Mouse (Mus musculus): ENCODE results near the gene Wdr25. TPM values are rescaled to one million over a fixed set of nuclear protein-coding genes. Genes with fewer than 3 reads are reported as not detected.

Gene Wdr25
- polyA plus RNA-seq, 1 experiment from 2014 or later = 9.8 TPM

- peaks cover 61% of the 10 kb centered on the region for H3K4me1 ChIP-seq
- H3K4me3 ChIP-seq = no peak overlapping the region
- no peak overlapping the region for H3K27ac ChIP-seq
- no peak overlapping the region for H3K4me2 ChIP-seq (replicated peaks)
- no peak overlapping the region for H3K9ac ChIP-seq
- WGBS = 55% methylated on average over 9 of the region's 9 CpGs
- ATAC-seq (ENCODE audit: low FRiP score, low read depth) = no peak
- 0 out of 2 replicates have a peak, but pooled peaks cover 2% of the 10 kb centered on the region for H3K27me3 ChIP-seq (replicated peaks)
- H3K9me3 ChIP-seq = no peaks in the 10 kb centered on the region
- H3K36me3 ChIP-seq = no peaks in the 10 kb centered on the region
Measured at GRCm38 (mm10) chr12:108917509-108917908, 24.1 kb downstream of the Wdr25 start.

DNA sequence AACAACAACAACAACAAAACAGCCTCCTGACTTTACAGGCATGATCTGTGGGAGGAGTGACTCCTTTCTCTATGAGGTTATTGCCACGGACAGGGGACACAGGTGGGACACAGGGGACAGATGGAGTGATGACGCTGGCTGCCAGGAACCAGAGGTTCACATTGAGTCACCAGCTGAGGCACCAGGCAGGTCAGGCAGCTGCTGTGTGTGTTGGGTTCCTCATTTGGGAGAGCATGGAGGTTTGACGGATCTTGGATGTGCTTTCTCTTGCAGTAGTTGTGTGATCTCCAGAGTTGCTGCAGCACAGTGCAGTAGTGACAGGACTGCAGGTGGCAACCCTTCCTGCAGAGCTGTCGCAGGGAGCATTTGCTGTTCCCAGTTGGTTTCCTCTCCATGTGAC is 25.3 kb downstream of the Wdr25 start:
- 63% methylated on average over 4 of the region's 4 CpGs for WGBS
- no peak overlapping the region for H3K4me3 ChIP-seq
- H3K9me3 ChIP-seq = no peaks in the 10 kb centered on the region
- peaks cover 51% of the 10 kb centered on the region for H3K4me1 ChIP-seq
- 0 out of 2 replicates have a peak, but pooled peaks cover 2% of the 10 kb centered on the region for H3K27me3 ChIP-seq (replicated peaks)
- no peak overlapping the region for H3K4me2 ChIP-seq (replicated peaks)
- ATAC-seq (ENCODE audit: low FRiP score, low read depth) = no peak
- H3K9ac ChIP-seq = no peak overlapping the region
- no peak overlapping the region for H3K27ac ChIP-seq
- H3K36me3 ChIP-seq = no peaks in the 10 kb centered on the region

DNA sequence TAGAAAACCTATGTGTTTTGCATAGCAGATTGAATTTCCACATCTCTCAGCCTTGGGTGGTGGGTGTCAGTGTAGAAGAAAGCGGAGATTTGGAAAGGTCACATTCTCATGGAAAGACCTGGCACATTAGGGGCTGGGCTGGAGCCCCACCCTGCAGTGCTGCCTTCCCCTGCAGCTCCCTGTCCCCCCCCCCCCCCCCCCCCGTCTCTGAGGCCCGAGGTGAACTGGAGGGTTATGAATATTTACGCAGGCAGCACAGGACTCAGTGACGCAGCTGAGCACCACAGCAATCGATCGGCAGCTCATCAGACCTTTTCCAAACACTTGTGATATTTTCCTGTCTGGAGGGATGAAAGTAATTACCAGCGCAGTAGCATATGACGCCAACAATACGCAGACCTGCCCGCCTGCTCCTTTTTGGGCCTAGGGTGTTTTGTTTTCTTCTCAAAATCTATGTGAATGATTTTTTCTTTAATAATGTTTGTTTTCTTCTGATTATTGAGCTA is 33.2 kb downstream of the Wdr25 start:
- Histone ChIP-seq H3K27me3 (replicated peaks) (no peaks in the 10 kb centered on the region), H3K4me3 (no peak overlapping the region), H3K27ac (no peak overlapping the region), H3K4me2 (replicated peaks) (no peak overlapping the region), H3K9ac (no peak overlapping the region), H3K4me1 (peaks cover 22% of the 10 kb centered on the region), H3K9me3 (no peaks in the 10 kb centered on the region), H3K36me3 (no peaks in the 10 kb centered on the region)
- no peak for ATAC-seq (ENCODE audit: low FRiP score, low read depth)
- WGBS = 53% methylated on average over 9 of the region's 11 CpGs

DNA sequence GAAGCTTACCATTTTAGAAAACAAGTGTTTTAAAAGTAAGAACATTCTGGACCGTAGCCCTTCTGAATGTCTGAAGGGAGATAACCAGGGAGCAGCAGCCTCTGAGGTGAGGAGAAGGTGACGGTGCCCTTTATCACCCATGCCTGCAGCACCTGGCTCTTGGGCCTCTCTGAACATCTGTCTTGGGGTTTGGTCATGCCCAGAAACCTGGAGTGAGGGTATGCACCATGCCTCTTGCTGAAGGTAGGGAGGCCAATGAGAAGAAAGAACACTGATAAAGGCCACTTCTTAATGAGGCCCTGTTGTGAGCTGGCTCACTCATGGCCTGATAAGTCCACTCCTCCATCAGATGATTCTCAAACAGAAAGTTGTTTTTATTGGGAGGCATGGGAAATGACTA is 34.8 kb downstream of the Wdr25 start:
- no peaks in the 10 kb centered on the region for H3K36me3 ChIP-seq
- H3K9me3 ChIP-seq = no peaks in the 10 kb centered on the region
- ATAC-seq (ENCODE audit: low FRiP score, low read depth) = no peak
- no peak overlapping the region for H3K4me3 ChIP-seq
- H3K4me2 ChIP-seq (replicated peaks) = no peak overlapping the region
- H3K27me3 ChIP-seq (replicated peaks) = no peaks in the 10 kb centered on the region
- H3K4me1 ChIP-seq = peaks cover 26% of the 10 kb centered on the region
- no peak overlapping the region for H3K9ac ChIP-seq
- no peak overlapping the region for H3K27ac ChIP-seq
- 80% methylated on average over 2 of the region's 2 CpGs for WGBS

DNA sequence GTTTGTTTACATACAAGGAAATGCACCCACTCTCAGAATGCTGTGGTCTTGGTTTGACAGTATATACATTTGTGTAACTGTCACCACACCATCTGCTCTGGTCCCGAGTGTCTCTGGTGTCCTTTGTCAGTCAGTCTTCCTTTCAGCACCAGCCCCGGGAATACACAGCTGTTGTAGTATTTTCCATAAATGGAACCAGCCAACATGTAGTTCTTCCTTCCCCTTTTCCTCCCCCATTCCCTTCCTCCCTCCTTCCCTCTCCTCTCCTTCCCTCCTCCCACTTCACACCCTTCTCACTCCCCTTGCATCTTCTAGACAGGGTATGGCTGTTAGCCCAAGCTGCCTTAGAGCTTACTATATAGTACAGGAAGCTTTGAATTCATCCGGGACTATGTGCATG is 36.0 kb downstream of the Wdr25 start:
- peaks cover 26% of the 10 kb centered on the region for H3K4me1 ChIP-seq
- H3K9ac ChIP-seq = no peak overlapping the region
- no peak overlapping the region for H3K4me3 ChIP-seq
- H3K4me2 ChIP-seq (replicated peaks) = no peak overlapping the region
- 71% methylated on average over 3 of the region's 3 CpGs for WGBS
- no peaks in the 10 kb centered on the region for H3K9me3 ChIP-seq
- no peak overlapping the region for H3K27ac ChIP-seq
- H3K36me3 ChIP-seq = no peaks in the 10 kb centered on the region
- ATAC-seq (ENCODE audit: low FRiP score, low read depth) = no peak
- no peaks in the 10 kb centered on the region for H3K27me3 ChIP-seq (replicated peaks)

DNA sequence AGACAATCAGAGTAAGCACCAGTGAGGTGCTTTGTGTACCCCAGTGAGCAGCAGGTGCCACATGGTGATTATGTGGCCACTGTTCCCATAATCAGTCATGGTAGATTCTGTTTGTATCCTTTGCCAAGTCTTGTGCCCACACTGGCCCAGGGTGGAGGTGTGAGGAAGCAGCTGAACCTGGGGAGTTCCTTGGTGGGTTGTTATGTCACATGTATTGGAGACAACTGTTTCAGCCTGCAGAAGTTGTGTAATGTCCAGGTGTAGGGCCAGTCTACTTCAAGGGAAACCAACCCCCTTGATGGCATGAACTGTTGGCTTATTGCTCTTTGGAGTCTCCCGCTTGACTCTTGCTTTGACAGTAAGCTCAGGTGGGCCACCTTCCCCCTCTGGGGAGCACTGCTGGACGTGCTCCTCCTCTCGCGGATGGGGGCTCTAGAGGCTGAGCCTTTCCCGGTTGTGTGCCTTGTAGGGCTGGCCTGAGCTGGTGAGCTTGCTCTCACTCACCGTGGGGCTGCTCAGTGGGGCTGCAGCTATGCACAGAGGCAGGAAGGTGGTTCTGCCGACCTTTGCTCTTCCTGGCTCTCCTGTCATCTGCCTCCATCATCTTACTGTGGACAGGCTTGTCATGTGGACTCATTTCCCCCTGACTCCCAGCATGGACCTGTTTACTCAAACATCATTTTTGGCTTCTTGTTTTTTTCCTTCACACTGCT is 38.1 kb downstream of the Wdr25 start:
- Histone ChIP-seq H3K9ac (no peak overlapping the region), H3K36me3 (no peaks in the 10 kb centered on the region), H3K27me3 (replicated peaks) (no peaks in the 10 kb centered on the region), H3K4me3 (no peak overlapping the region), H3K4me1 (peaks cover 26% of the 10 kb centered on the region), H3K4me2 (replicated peaks) (no peak overlapping the region), H3K27ac (no peak overlapping the region), H3K9me3 (no peaks in the 10 kb centered on the region)
- ATAC-seq (ENCODE audit: low FRiP score, low read depth) = no peak
- WGBS = 61% methylated on average over 7 of the region's 7 CpGs

DNA sequence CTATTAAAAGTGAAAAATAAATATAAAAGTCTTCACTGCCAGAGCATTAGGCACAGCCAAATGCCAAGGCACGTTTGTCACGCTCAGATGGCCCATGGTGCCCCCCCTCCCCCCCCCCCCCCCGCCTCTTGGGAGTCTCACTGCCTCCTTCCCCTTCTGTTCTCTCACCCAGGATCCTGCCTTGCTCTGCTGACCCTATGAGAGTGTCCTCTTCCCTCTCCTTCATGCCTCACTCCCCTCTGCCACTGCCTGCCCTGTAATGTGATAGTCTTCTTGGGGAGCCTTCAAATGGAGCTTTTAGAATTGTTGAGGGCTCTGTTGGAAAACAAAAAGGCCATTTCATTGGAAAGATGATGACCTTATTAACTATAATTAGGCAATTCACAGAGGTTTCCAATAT is 38.7 kb downstream of the Wdr25 start:
- H3K4me1 ChIP-seq = peaks cover 22% of the 10 kb centered on the region
- H3K9ac ChIP-seq = no peak overlapping the region
- H3K27ac ChIP-seq = no peak overlapping the region
- no peaks in the 10 kb centered on the region for H3K9me3 ChIP-seq
- WGBS = 25% methylated on average over 3 of the region's 3 CpGs
- no peak overlapping the region for H3K4me3 ChIP-seq
- H3K27me3 ChIP-seq (replicated peaks) = no peaks in the 10 kb centered on the region
- no peaks in the 10 kb centered on the region for H3K36me3 ChIP-seq
- no peak for ATAC-seq (ENCODE audit: low FRiP score, low read depth)
- H3K4me2 ChIP-seq (replicated peaks) = no peak overlapping the region

DNA sequence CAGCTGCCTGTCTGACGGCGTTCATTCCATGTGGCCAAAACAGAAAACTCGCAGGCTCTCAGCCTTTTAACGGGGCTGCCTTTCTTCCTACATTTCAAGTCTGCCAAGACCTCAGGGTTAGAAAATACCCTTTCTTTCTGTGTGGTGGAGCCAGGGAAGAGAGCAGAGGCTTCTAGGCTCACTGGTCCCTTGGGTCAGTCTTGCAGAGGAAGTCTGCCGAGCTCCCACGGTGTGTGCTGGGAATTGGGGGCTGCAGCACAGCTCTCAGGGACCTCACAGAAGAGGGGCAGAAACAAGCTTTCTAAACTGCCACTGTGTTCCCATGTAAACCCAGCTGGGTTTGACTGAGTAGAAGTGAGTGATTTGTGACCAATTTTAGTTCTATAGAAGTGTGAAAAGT is 40.8 kb downstream of the Wdr25 start:
- WGBS = 82% methylated on average over 6 of the region's 6 CpGs
- Histone ChIP-seq H3K27me3 (replicated peaks) (no peaks in the 10 kb centered on the region), H3K36me3 (no peaks in the 10 kb centered on the region), H3K27ac (no peak overlapping the region), H3K9ac (no peak overlapping the region), H3K4me1 (peaks cover 9% of the 10 kb centered on the region), H3K4me3 (no peak overlapping the region), H3K4me2 (replicated peaks) (no peak overlapping the region), H3K9me3 (no peaks in the 10 kb centered on the region)
- ATAC-seq (ENCODE audit: low FRiP score, low read depth) = no peak

- 66% methylated on average over 6 of the region's 6 CpGs for WGBS
- peaks cover 4% of the 10 kb centered on the region; the same call in 1 of the 2 replicates for H3K4me1 ChIP-seq
Measured at GRCm38 (mm10) chr12:108936834-108937233, 43.4 kb downstream of the Wdr25 start.

GRCm38 (mm10) chr12:108937506-108937905 is 44.1 kb downstream of the Wdr25 start:
- no peaks in the 10 kb centered on the region for H3K4me1 ChIP-seq
- no peaks in the 10 kb centered on the region for H3K36me3 ChIP-seq
- H3K4me3 ChIP-seq = no peak overlapping the region
- 90% methylated on average over 4 of the region's 4 CpGs for WGBS
- H3K27me3 ChIP-seq (replicated peaks) = no peaks in the 10 kb centered on the region
- H3K4me2 ChIP-seq (replicated peaks) = no peak overlapping the region
- H3K27ac ChIP-seq = no peak overlapping the region
- no peaks in the 10 kb centered on the region for H3K9me3 ChIP-seq
- no peak for ATAC-seq (ENCODE audit: low FRiP score, low read depth)
- no peak overlapping the region for H3K9ac ChIP-seq

More at GRCm38 (mm10) chr12:108936834-108937233, 43.4 kb downstream of the Wdr25 start:
- Histone ChIP-seq H3K9ac (no peak overlapping the region), H3K4me2 (replicated peaks) (no peak overlapping the region), H3K4me3 (no peak overlapping the region), H3K36me3 (no peaks in the 10 kb centered on the region), H3K9me3 (no peaks in the 10 kb centered on the region), H3K27ac (no peak overlapping the region), H3K27me3 (replicated peaks) (no peaks in the 10 kb centered on the region)
- no peak for ATAC-seq (ENCODE audit: low FRiP score, low read depth)

- no peak overlapping the region for H3K4me3 ChIP-seq
- 88% methylated on average over 5 of the region's 5 CpGs for WGBS
- H3K9me3 ChIP-seq = no peaks in the 10 kb centered on the region
- ATAC-seq (ENCODE audit: low FRiP score, low read depth) = no peak
- no peak overlapping the region for H3K9ac ChIP-seq
- no peak overlapping the region for H3K27ac ChIP-seq
- H3K4me1 ChIP-seq = no peaks in the 10 kb centered on the region
- H3K27me3 ChIP-seq (replicated peaks) = no peaks in the 10 kb centered on the region
- H3K36me3 ChIP-seq = no peaks in the 10 kb centered on the region
- no peak overlapping the region for H3K4me2 ChIP-seq (replicated peaks)
Measured at GRCm38 (mm10) chr12:108938844-108939243, 45.4 kb downstream of the Wdr25 start.

GRCm38 (mm10) chr12:108939317-108939716 is 45.9 kb downstream of the Wdr25 start:
- H3K4me1 ChIP-seq = no peaks in the 10 kb centered on the region
- no peaks in the 10 kb centered on the region for H3K9me3 ChIP-seq
- WGBS = 80% methylated on average over 9 of the region's 9 CpGs
- no peak overlapping the region for H3K9ac ChIP-seq
- no peaks in the 10 kb centered on the region for H3K36me3 ChIP-seq
- ATAC-seq (ENCODE audit: low FRiP score, low read depth) = no peak
- H3K4me2 ChIP-seq (replicated peaks) = no peak overlapping the region
- H3K27ac ChIP-seq = no peak overlapping the region
- no peaks in the 10 kb centered on the region for H3K27me3 ChIP-seq (replicated peaks)
- no peak overlapping the region for H3K4me3 ChIP-seq

DNA sequence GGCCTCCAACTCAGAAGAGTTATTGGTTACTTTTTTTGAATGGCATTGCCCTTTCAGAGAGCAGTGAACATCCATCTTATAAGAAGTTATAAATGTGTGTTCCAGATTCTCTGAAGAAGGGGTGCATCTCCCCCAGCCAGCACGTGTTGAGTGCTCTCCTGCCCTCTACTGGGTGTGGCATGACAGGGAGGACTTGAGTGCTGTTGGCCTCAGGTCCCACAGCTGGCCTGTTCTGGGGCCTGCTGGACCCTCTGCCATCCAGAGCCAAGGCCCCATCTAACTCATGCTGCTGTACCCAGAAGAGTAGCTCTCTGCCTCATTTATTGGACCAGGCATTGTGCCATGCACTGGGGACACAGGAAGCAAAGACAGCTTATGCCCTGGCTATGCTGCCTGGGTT is 46.8 kb downstream of the Wdr25 start:
- H3K4me2 ChIP-seq (replicated peaks) = no peak overlapping the region
- H3K4me1 ChIP-seq = no peaks in the 10 kb centered on the region
- 42% methylated on average over 1 of the region's 1 CpGs for WGBS
- H3K9me3 ChIP-seq = no peaks in the 10 kb centered on the region
- no peaks in the 10 kb centered on the region for H3K36me3 ChIP-seq
- ATAC-seq (ENCODE audit: low FRiP score, low read depth) = no peak
- no peak overlapping the region for H3K27ac ChIP-seq
- H3K4me3 ChIP-seq = no peak overlapping the region
- H3K27me3 ChIP-seq (replicated peaks) = no peaks in the 10 kb centered on the region
- no peak overlapping the region for H3K9ac ChIP-seq
